Mouse (Mus musculus) MEL (cell line): ENCODE results near the gene Spaca7.

Experiments
- CHD2 ChIP-seq: IDR thresholded peaks from 2 replicates; pipeline ENCODE4 v1.6.1; 2011; ENCODE audit warnings: low read length, improper control_type of control experiment
- CTCF ChIP-seq, 3 experiments: IDR thresholded peaks in 2 of 3; conservative IDR thresholded peaks in 1 of 3; 2 replicates each; pipeline ENCODE4 v1.5.1; 2011 to 2012; ENCODE audit warnings: low read length in 3 of 3, low read depth in 2 of 3, mild to moderate bottlenecking in 2 of 3, improper control_type of control experiment in 1 of 3, inconsistent platforms in 1 of 3, mixed read lengths in 1 of 3, moderate library complexity in 1 of 3; ENCODE audit not compliant: control insufficient read depth in 1 of 3, insufficient read depth in 1 of 3, poor library complexity in 1 of 3, severe bottlenecking in 1 of 3
- E2F4 ChIP-seq: IDR thresholded peaks from 2 replicates; pipeline ENCODE4 v1.6.1; 2011; ENCODE audit warnings: low read depth, low read length, improper control_type of control experiment, borderline replicate concordance
- EP300 ChIP-seq, 2 experiments: IDR thresholded peaks; 2 replicates each; pipeline ENCODE4 v1.6.1; 2011; ENCODE audit warnings: improper control_type of control experiment in 2 of 2, low read length in 2 of 2, low read depth in 1 of 2, mild to moderate bottlenecking in 1 of 2
- JUND ChIP-seq: IDR thresholded peaks from 2 replicates; pipeline ENCODE4 v1.6.1; 2011; ENCODE audit warnings: low read depth, mild to moderate bottlenecking, improper control_type of control experiment, low read length
- MEF2A ChIP-seq: IDR thresholded peaks from 2 replicates; pipeline ENCODE4 v1.6.1; 2014; ENCODE audit warnings: low read depth, mild to moderate bottlenecking, inconsistent platforms, low read length, improper control_type of control experiment; ENCODE audit not compliant: poor library complexity, insufficient replicate concordance, severe bottlenecking; ENCODE audit errors: extremely low read depth
- POLR2A ChIP-seq, 2 experiments: IDR thresholded peaks; 2 replicates each; pipeline ENCODE4 v1.6.1; 2011 to 2012; ENCODE audit warnings: low read length in 2 of 2, mild to moderate bottlenecking in 2 of 2, control low read depth in 1 of 2, improper control_type of control experiment in 1 of 2, low read depth in 1 of 2, moderate library complexity in 1 of 2; ENCODE audit not compliant: control insufficient read depth in 1 of 2, insufficient read depth in 1 of 2, poor library complexity in 1 of 2
- SIN3A ChIP-seq: IDR thresholded peaks from 2 replicates; pipeline ENCODE4 v1.6.1; 2012; ENCODE audit warnings: low read length, improper control_type of control experiment, inconsistent platforms
- TCF12 ChIP-seq: IDR thresholded peaks from 2 replicates; pipeline ENCODE4 v1.6.1; 2014; ENCODE audit warnings: low read depth, mild to moderate bottlenecking, inconsistent platforms, low read length, improper control_type of control experiment, moderate library complexity
- ZKSCAN1 ChIP-seq: IDR thresholded peaks from 2 replicates; pipeline ENCODE4 v1.6.1; 2012; ENCODE audit warnings: low read depth, mild to moderate bottlenecking, inconsistent platforms, low read length, improper control_type of control experiment, moderate library complexity

- no peak for TF ChIP-seq CTCF (IDR thresholded peaks at IDR 0.05 in 2 of 3, conservative IDR thresholded peaks at IDR 0.05 in 1 of 3; ENCODE audit: control insufficient read depth in 1 of 3, insufficient read depth in 1 of 3, low read depth in 2 of 3, low read length in 3 of 3, poor library complexity in 1 of 3, severe bottlenecking in 1 of 3)
- TF ChIP-seq POLR2A (IDR thresholded peaks at IDR 0.05; ENCODE audit: control insufficient read depth in 1 of 2, insufficient read depth in 1 of 2, low read depth in 1 of 2, low read length in 2 of 2, poor library complexity in 1 of 2): no peak
- no peak for TF ChIP-seq ZKSCAN1
- TF ChIP-seq MEF2A: no peak
- no peak for TF ChIP-seq CHD2
- TF ChIP-seq TCF12: no peak
- no peak for TF ChIP-seq JUND
- TF ChIP-seq SIN3A: no peak
- no peak for TF ChIP-seq E2F4
- no peak for TF ChIP-seq EP300 (IDR thresholded peaks at IDR 0.05; ENCODE audit: low read depth in 1 of 2, low read length in 2 of 2)
Observed at GRCm38 (mm10) chr8:12535617-12536016, 37.2 kb upstream of the Spaca7 start.
